Mouse (Mus musculus) C3H10T1/2 (cell line): ENCODE data around the gene Plekha8. TPM values are rescaled to one million over a fixed set of nuclear protein-coding genes. Genes with fewer than 3 reads are reported as not detected.

ENCODE experiments used
- polyA plus RNA-seq, 2 experiments: library from polyadenylated mRNA; unstranded; fragments of >200 nt; fragmentation: generic; extraction: Trizol; gene quantifications; one replicate each; pipeline ENCODE4 v1.2.1; 2012; ENCODE audit warnings: missing spikeins in 2 of 2

The Plekha8 gene
- 1 to 10 TPM; 1.9 to 2.4 TPM for polyA plus RNA-seq

GRCm38 (mm10) chr6:54594469-54595329 lies at the start of gene Plekha8:
Gene Plekha8, plus strand, starts transcription at chr6:54595111.

GRCm38 (mm10) chr6:54565665-54566545 lies 29.0 kb upstream of the Plekha8 start, which contains the start of gene Scrn1:
Gene Scrn1, minus strand, starts transcription at chr6:54566489.

GRCm38 (mm10) chr6:54597208-54597607 lies 2.3 kb downstream of the Plekha8 start, which contains the start of gene Fkbp14:
Gene Fkbp14, minus strand, starts transcription at chr6:54597308.

GRCm38 (mm10) chr6:54680891-54681745 lies 86.2 kb downstream of the Plekha8 start, which contains the start of gene Mturn:
Gene Mturn, plus strand, starts transcription at chr6:54681624.

Other genes starting within 250 kb of the Plekha8 start
- under 1 TPM in 1 of 2 experiments, not detected in 1; 0.06 TPM for gene Wipf3, start 165.5 kb upstream of the Plekha8 start, polyA plus RNA-seq
- gene Scrn1, start 28.6 kb upstream of the Plekha8 start, polyA plus RNA-seq = 10 to 100 TPM in 1 of 2 experiments, 1 to 10 TPM in 1; 7.3 to 11.6 TPM
- gene Fkbp14, start 2.2 kb downstream of the Plekha8 start, polyA plus RNA-seq = 10 to 100 TPM in 1 of 2 experiments, under 1 TPM in 1; 0.40 to 17.4 TPM
- gene Mturn, start 86.5 kb downstream of the Plekha8 start, polyA plus RNA-seq = 1 to 10 TPM in 1 of 2 experiments, under 1 TPM in 1; 0.82 to 8.5 TPM
- 1 to 10 TPM in 1 of 2 experiments, under 1 TPM in 1; 0.47 to 1.4 TPM for gene Znrf2, start 221.8 kb downstream of the Plekha8 start, polyA plus RNA-seq